Mouse (Mus musculus): ENCODE measurements around the gene Aaed1. TPM values are rescaled to one million over a fixed set of nuclear protein-coding genes. Genes with fewer than 3 reads are reported as not detected.

Gene Aaed1
- polyA plus RNA-seq (2012): 2.2 and 3.0 TPM in 2 replicates

DNA sequence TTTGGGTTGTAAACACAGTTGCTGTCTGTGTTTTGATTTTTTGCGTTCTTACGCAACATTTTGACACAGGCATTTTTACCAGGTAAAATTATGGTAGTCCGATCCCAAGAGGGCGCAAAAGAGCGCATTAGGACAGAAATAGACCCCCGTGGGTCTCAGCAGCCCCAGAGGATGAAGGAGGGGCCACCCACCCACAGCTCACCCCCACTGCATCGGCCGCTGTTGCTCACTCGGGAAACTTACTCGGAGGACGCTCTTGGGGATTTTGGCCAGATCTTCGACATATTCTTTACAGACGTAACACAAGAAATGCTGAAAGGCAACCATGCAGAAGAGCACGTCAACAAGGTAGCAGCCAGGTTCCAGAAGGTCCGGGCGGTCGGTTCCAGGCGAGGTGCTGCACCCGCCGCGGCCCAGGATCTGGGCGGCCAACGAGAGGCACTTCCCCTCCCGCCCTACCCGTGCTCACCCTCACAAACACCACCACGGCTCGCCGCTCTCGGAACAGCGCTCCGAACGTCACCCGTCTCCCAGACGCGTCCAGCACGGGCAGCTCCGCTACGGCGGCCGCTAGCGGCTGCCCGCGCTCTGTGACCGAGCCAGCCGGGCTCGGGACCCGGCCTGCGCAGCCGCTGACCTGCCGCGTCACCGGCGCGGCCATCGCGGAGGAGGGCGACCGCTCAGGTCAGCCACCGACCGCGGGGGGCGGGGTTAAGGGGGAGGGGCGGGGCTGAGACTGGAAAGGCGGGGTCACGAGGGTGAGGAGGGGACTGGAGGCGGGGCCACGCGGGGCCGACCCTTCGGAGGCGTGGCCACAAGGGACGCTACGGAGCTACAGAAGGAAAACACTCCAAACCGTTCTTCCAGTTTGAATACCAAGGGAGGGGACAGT is at the start of gene Aaed1:
Gene Aaed1, minus strand, starts transcription at position 687 of the 892 bp plus-strand sequence.

DNA sequence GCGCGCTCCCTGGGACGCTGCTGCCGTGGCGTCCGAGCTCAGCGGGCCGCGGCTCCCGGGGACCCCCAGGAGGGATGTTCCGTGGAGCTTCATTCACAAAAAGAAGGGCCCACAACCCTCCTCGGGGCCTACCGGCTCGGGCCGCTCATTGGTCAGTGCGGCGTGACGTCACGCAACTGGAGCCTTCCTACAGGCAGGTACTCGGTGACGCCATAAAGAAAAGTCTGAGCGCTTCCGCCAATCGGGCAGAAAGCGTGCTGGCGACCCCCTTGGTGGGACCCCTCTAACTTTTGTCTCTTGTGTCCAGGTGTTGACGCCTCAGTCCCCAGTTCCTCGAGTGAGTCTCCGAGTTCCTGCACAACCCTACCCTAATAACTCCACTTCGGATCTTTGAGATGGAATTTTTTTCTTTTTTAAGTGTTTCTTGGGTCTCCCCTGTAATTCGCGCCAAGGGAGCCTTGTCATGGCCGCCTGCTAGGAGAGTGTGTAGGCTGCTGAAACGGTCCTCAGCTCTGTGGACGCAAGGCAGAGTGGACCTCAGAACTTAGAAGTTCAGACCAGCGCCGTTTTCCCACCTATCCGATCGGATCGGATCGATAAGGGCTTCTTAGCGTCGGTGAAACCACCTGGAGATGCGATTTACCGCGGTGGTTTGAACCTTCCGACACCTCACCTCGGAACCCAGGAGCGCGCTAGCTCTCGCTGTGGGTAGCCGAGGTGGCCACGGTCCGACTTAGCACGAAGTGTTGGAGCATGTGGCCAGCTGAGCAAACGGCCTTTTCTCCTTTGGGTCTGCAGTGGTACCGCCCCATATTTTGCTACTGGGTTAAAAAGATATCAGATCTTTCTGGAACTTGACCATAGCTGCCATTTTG is 37.4 kb downstream of the Aaed1 start, which contains the start of gene Cdc14b:
Gene Cdc14b, minus strand, starts transcription at position 412 of the 875 bp plus-strand sequence.

Other genes with a start within 250 kb of the Aaed1 start
- not detected in 2 replicates for gene Hsd17b3, start 223.5 kb downstream of the Aaed1 start, polyA plus RNA-seq (2012)
- 4.5 and 4.9 TPM in 2 replicates for gene Slc35d2, start 183.3 kb downstream of the Aaed1 start, polyA plus RNA-seq (2012)
- gene Zfp367, start 159.5 kb downstream of the Aaed1 start, polyA plus RNA-seq (2012): 11.4 and 17.6 TPM in 2 replicates
- 10.6 and 11.8 TPM in 2 replicates for gene Habp4, start 150.9 kb downstream of the Aaed1 start, polyA plus RNA-seq (2012)
- 0.29 and 0.34 TPM in 2 replicates for gene Cdc14b, start 37.4 kb downstream of the Aaed1 start, polyA plus RNA-seq (2012)
- 0.99 and 1.8 TPM in 2 replicates for gene Ctsl, start 58.2 kb upstream of the Aaed1 start, polyA plus RNA-seq (2012)
- 12.0 and 16.1 TPM in 2 replicates for gene Cdk20, start 119.6 kb upstream of the Aaed1 start, polyA plus RNA-seq (2012)
- gene Fam240b, start 185.1 kb upstream of the Aaed1 start, polyA plus RNA-seq (2012): not detected in 2 replicates